Mouse (Mus musculus): ENCODE data around the gene Smg9.

DNA sequence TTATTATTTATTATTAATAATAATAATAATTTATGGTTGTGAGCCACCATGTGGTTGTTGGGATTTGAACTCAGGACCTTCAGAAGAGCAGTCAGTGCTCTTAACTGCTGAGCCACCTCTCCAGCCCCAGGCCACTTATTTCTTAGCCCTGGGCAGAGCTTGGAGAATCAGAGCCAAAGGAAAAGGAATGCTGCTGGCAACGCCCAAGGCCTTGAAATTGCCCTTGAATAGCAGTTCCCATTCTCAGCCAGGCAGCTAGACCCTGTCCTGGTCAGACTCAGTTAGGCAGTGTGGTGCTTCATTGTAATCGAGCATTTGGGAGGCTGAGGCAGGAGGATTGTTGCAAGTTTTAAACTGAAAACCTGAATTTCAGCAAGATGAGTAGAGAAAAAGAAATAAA is 54.8 kb downstream of the Smg9 start:
- no peak for TF ChIP-seq CTCF (IDR thresholded peaks at IDR 0.05 in 2 of 3, conservative IDR thresholded peaks at IDR 0.05 in 1 of 3; ENCODE audit: control insufficient read depth in 1 of 3, insufficient read depth in 1 of 3, low read depth in 2 of 3, low read length in 3 of 3, poor library complexity in 1 of 3, severe bottlenecking in 1 of 3)
- TF ChIP-seq MAZ (IDR thresholded peaks at IDR 0.05; ENCODE audit: low read depth, low read length) = no peak
- TF ChIP-seq USF1 (IDR thresholded peaks at IDR 0.05; ENCODE audit: low read depth, low read length) = no peak
- no peak for TF ChIP-seq POLR2A (IDR thresholded peaks at IDR 0.05; ENCODE audit: control insufficient read depth in 1 of 2, insufficient read depth in 1 of 2, low read depth in 1 of 2, low read length in 2 of 2, poor library complexity in 1 of 2)
- TF ChIP-seq TAL1 (IDR thresholded peaks at IDR 0.05; ENCODE audit: low read length) = no peak
- no peak for TF ChIP-seq HCFC1 (IDR thresholded peaks at IDR 0.05; ENCODE audit: low read depth, low read length)
- TF ChIP-seq ZKSCAN1 (IDR thresholded peaks at IDR 0.05; ENCODE audit: low read depth, low read length) = no peak
- no peak for TF ChIP-seq UBTF (IDR thresholded peaks at IDR 0.05; ENCODE audit: borderline replicate concordance, insufficient read depth, low read depth, low read length)
- no peak for TF ChIP-seq TBP (IDR thresholded peaks at IDR 0.05; ENCODE audit: low read depth, low read length)
